Mouse (Mus musculus): ENCODE results near the gene Olfr30. TPM values are rescaled to one million over a fixed set of nuclear protein-coding genes. Genes with fewer than 3 reads are reported as not detected.

The Olfr30 gene
- polyA plus RNA-seq, 1 experiment = not detected

GRCm38 (mm10) chr11:58418336-58418735, 43.7 kb downstream of the Olfr30 start:
- H3K79me3 ChIP-seq (ENCODE audit: low read depth) = no peaks in the 10 kb centered on the region
- H3ac ChIP-seq (ENCODE audit: control insufficient read depth, insufficient read length, low read depth) = no peak overlapping the region
- H3K4me3 ChIP-seq (ENCODE audit: insufficient read depth, poor library complexity, severe bottlenecking) = no peak overlapping the region
- no peaks in the 10 kb centered on the region for H3K36me3 ChIP-seq (ENCODE audit: control insufficient read depth, insufficient read depth)
- H3K79me2 ChIP-seq (ENCODE audit: control insufficient read depth, insufficient read depth) = no peaks in the 10 kb centered on the region
- no peak for TF ChIP-seq MYOD1 (IDR thresholded peaks at IDR 0.05; ENCODE audit: control insufficient read depth, insufficient read length, low read depth)
- no peak for TF ChIP-seq USF1 (IDR thresholded peaks at IDR 0.05; ENCODE audit: low read depth)
- no peak for TF ChIP-seq MYOG (IDR thresholded peaks at IDR 0.05; ENCODE audit: control insufficient read depth, extremely low read depth, insufficient read length)
- TF ChIP-seq CTCF (IDR thresholded peaks at IDR 0.05; ENCODE audit: control insufficient read depth, insufficient read depth, insufficient read length) = no peak
- TF ChIP-seq FOSL1 (IDR thresholded peaks at IDR 0.05; ENCODE audit: insufficient read depth, low read length, poor library complexity, severe bottlenecking) = no peak
- no peak for TF ChIP-seq CEBPB (IDR thresholded peaks at IDR 0.05; ENCODE audit: low read depth)
- no peak for TF ChIP-seq MAX (IDR thresholded peaks at IDR 0.05)
- H3K27me3 ChIP-seq (ENCODE audit: control insufficient read depth, insufficient read depth, insufficient read length) = no peaks in the 10 kb centered on the region

- Histone ChIP-seq H3K36me3 (ENCODE audit: control insufficient read depth, insufficient read depth) (no peaks in the 10 kb centered on the region), H3K27me3 (ENCODE audit: control insufficient read depth, insufficient read depth, insufficient read length) (no peaks in the 10 kb centered on the region), H3K79me3 (ENCODE audit: low read depth) (no peaks in the 10 kb centered on the region), H3K79me2 (ENCODE audit: control insufficient read depth, insufficient read depth) (no peaks in the 10 kb centered on the region), H3ac (ENCODE audit: control insufficient read depth, insufficient read length, low read depth) (no peak overlapping the region), H3K4me3 (ENCODE audit: insufficient read depth, poor library complexity, severe bottlenecking) (no peak overlapping the region)
- no peak for TF ChIP-seq MYOD1 (IDR thresholded peaks at IDR 0.05; ENCODE audit: control insufficient read depth, insufficient read length, low read depth)
- no peak for TF ChIP-seq CEBPB (IDR thresholded peaks at IDR 0.05; ENCODE audit: low read depth)
- TF ChIP-seq CTCF (IDR thresholded peaks at IDR 0.05; ENCODE audit: control insufficient read depth, insufficient read depth, insufficient read length) = no peak
- no peak for TF ChIP-seq FOSL1 (IDR thresholded peaks at IDR 0.05; ENCODE audit: insufficient read depth, low read length, poor library complexity, severe bottlenecking)
- TF ChIP-seq MYOG (IDR thresholded peaks at IDR 0.05; ENCODE audit: control insufficient read depth, extremely low read depth, insufficient read length) = no peak
- TF ChIP-seq MAX (IDR thresholded peaks at IDR 0.05) = no peak
- no peak for TF ChIP-seq USF1 (IDR thresholded peaks at IDR 0.05; ENCODE audit: low read depth)
These were observed 54.0 kb downstream of the Olfr30 start for GRCm38 (mm10) chr11:58408066-58408465.

Other genes starting within 250 kb of the Olfr30 start
- 0.01 TPM for gene 4930438A08Rik, start 187.5 kb downstream of the Olfr30 start, polyA plus RNA-seq (2012; fragmentation: generic; extraction: Trizol)
- gene Zfp692, start 155.2 kb downstream of the Olfr30 start, polyA plus RNA-seq (2012; fragmentation: generic; extraction: Trizol) = 6.8 TPM
- 12.5 TPM for gene Zfp672, start 131.9 kb downstream of the Olfr30 start, polyA plus RNA-seq (2012; fragmentation: generic; extraction: Trizol)
- 30.8 TPM for gene Sh3bp5l, start 131.5 kb downstream of the Olfr30 start, polyA plus RNA-seq (2012; fragmentation: generic; extraction: Trizol)
- gene Lypd8, start 83.2 kb downstream of the Olfr30 start, polyA plus RNA-seq (2012; fragmentation: generic; extraction: Trizol) = not detected
- not detected for gene 1810065E05Rik, start 41.2 kb downstream of the Olfr30 start, polyA plus RNA-seq (2012; fragmentation: generic; extraction: Trizol)
- gene Gm12253, start 29.7 kb downstream of the Olfr30 start, polyA plus RNA-seq (2012; fragmentation: generic; extraction: Trizol) = not detected
- not detected for gene Lypd9, start 9.3 kb downstream of the Olfr30 start, polyA plus RNA-seq (2012; fragmentation: generic; extraction: Trizol)
- gene Olfr332, start 30.3 kb upstream of the Olfr30 start, polyA plus RNA-seq (2012; fragmentation: generic; extraction: Trizol) = not detected
- not detected for gene Olfr331, start 40.3 kb upstream of the Olfr30 start, polyA plus RNA-seq (2012; fragmentation: generic; extraction: Trizol)
- gene Olfr330, start 72.6 kb upstream of the Olfr30 start, polyA plus RNA-seq (2012; fragmentation: generic; extraction: Trizol) = not detected
- gene Olfr329-ps, start 84.2 kb upstream of the Olfr30 start, polyA plus RNA-seq (2012; fragmentation: generic; extraction: Trizol) = not detected
- not detected for gene Olfr328, start 93.4 kb upstream of the Olfr30 start, polyA plus RNA-seq (2012; fragmentation: generic; extraction: Trizol)
- gene Olfr224, start 108.3 kb upstream of the Olfr30 start, polyA plus RNA-seq (2012; fragmentation: generic; extraction: Trizol) = not detected
- gene Olfr325, start 115.5 kb upstream of the Olfr30 start, polyA plus RNA-seq (2012; fragmentation: generic; extraction: Trizol) = not detected
- not detected for gene Olfr324, start 132.8 kb upstream of the Olfr30 start, polyA plus RNA-seq (2012; fragmentation: generic; extraction: Trizol)
- gene 2210407C18Rik, start 153.8 kb upstream of the Olfr30 start, polyA plus RNA-seq (2012; fragmentation: generic; extraction: Trizol) = not detected
- gene Olfr323, start 168.2 kb upstream of the Olfr30 start, polyA plus RNA-seq (2012; fragmentation: generic; extraction: Trizol) = not detected
- not detected for gene Trim58, start 178.2 kb upstream of the Olfr30 start, polyA plus RNA-seq (2012; fragmentation: generic; extraction: Trizol)
- gene Olfr322, start 196.5 kb upstream of the Olfr30 start, polyA plus RNA-seq (2012; fragmentation: generic; extraction: Trizol) = not detected
- gene Olfr320, start 218.8 kb upstream of the Olfr30 start, polyA plus RNA-seq (2012; fragmentation: generic; extraction: Trizol) = not detected
- gene Olfr319, start 236.9 kb upstream of the Olfr30 start, polyA plus RNA-seq (2012; fragmentation: generic; extraction: Trizol) = not detected

Data from C2C12 (cell line).